Mouse (Mus musculus): Measurements from ENCODE around the gene Ube2l3.
"Not testable (repeated sequence)": the region's sequence is repeated elsewhere in the genome, so short reads cannot be mapped to it uniquely, and the experiment has no call there.

Gene Ube2l3

GRCm38 (mm10) chr16:17202549-17202948 is at the start of gene Ube2l3:
Ube2l3 (minus strand) TSS chr16:17202649.
- DNase-seq = no peak

- peak; percentile 94 to 99 for DNase-seq
Observed at GRCm38 (mm10) chr16:17251539-17251938, 49.1 kb upstream of the Ube2l3 start.

GRCm38 (mm10) chr16:17249135-17249534 is 46.7 kb upstream of the Ube2l3 start:
- DNase-seq = no peak

- DNase-seq = peak; percentile 76
Observed at GRCm38 (mm10) chr16:17247727-17248126, 45.3 kb upstream of the Ube2l3 start.

GRCm38 (mm10) chr16:17244996-17245395 is 42.5 kb upstream of the Ube2l3 start:
- DNase-seq = no peak

- no peak for DNase-seq
Observed at GRCm38 (mm10) chr16:17243731-17244130, 41.3 kb upstream of the Ube2l3 start.

- peak; percentile 25 to 55 for DNase-seq
Observed at GRCm38 (mm10) chr16:17239409-17239808, 37.0 kb upstream of the Ube2l3 start.

GRCm38 (mm10) chr16:17237634-17238033 is 35.2 kb upstream of the Ube2l3 start:
- no peak for DNase-seq

- peak; percentile 55 to 58 for DNase-seq
Observed at GRCm38 (mm10) chr16:17234916-17235665, 32.6 kb upstream of the Ube2l3 start.

GRCm38 (mm10) chr16:17234499-17234895 is 32.0 kb upstream of the Ube2l3 start:
- no peak for DNase-seq

- DNase-seq = peak in 1 of 2 experiments; percentile 17
Observed at GRCm38 (mm10) chr16:17233702-17234498, 31.5 kb upstream of the Ube2l3 start.

GRCm38 (mm10) chr16:17232794-17233701 is 30.6 kb upstream of the Ube2l3 start, which contains the start of gene Hic2:
Hic2 (plus strand) TSS chr16:17233572.
- peak; percentile 96 for DNase-seq

GRCm38 (mm10) chr16:17231523-17231922 is 29.1 kb upstream of the Ube2l3 start:
- not testable (repeated sequence) for DNase-seq

- no peak for DNase-seq
Observed at GRCm38 (mm10) chr16:17226496-17226895, 24.0 kb upstream of the Ube2l3 start.

GRCm38 (mm10) chr16:17225584-17225983 is 23.1 kb upstream of the Ube2l3 start:
- no peak for DNase-seq

- DNase-seq = peak; percentile 85 to 90
Observed at GRCm38 (mm10) chr16:17222197-17222596, 19.7 kb upstream of the Ube2l3 start.

- no peak for DNase-seq
Observed at GRCm38 (mm10) chr16:17220127-17220733, 17.8 kb upstream of the Ube2l3 start.

GRCm38 (mm10) chr16:17216934-17217633 is 14.6 kb upstream of the Ube2l3 start:
- DNase-seq = no peak

- DNase-seq = peak; percentile 86 to 92
Observed at GRCm38 (mm10) chr16:17209981-17210838, 7.8 kb upstream of the Ube2l3 start.

- DNase-seq = peak in 1 of 2 experiments; percentile 23
Observed at GRCm38 (mm10) chr16:17209404-17209960, 7.0 kb upstream of the Ube2l3 start.

All from kidney, adult 8-10 months (tissue).